Mouse (Mus musculus) heart, embryonic 10.5 days (tissue): ENCODE data around the gene Zmym4. TPM values are rescaled to one million over a fixed set of nuclear protein-coding genes. Genes with fewer than 3 reads are reported as not detected.

ENCODE experiments used
- DNase-seq: peaks from one replicate; pipeline ENCODE4 v3.0.0-alpha.2; 2017; ENCODE audit warnings: low spot score
- H3K27ac ChIP-seq: fragments of 300-500 bp; sonication (generic); 2 replicates; pipeline ENCODE4 v1.5.1; 2016; ENCODE audit warnings: mild to moderate bottlenecking
- H3K27me3 ChIP-seq: fragments of 300-500 bp; sonication (generic); 2 replicates; pipeline ENCODE4 v1.6.1; 2016; ENCODE audit warnings: mild to moderate bottlenecking; ENCODE audit not compliant: poor library complexity, insufficient read depth, severe bottlenecking
- H3K36me3 ChIP-seq: fragments of 300-500 bp; sonication (generic); 2 replicates; pipeline ENCODE4 v1.6.1; 2016; ENCODE audit warnings: mild to moderate bottlenecking, moderate library complexity
- H3K4me1 ChIP-seq: fragments of 300-500 bp; sonication (generic); 2 replicates; pipeline ENCODE4 v1.6.1; 2016; ENCODE audit warnings: mild to moderate bottlenecking
- H3K4me3 ChIP-seq: fragments of 300-500 bp; sonication (generic); 2 replicates; pipeline ENCODE4 v1.5.1; 2016; ENCODE audit warnings: mild to moderate bottlenecking, moderate library complexity
- H3K9me3 ChIP-seq: fragments of 300-500 bp; sonication (generic); 2 replicates; pipeline ENCODE4 v1.6.1; 2016; ENCODE audit warnings: mild to moderate bottlenecking, moderate library complexity
- WGBS: fragments of 180-500 bp; shearing (Covaris S2); methylation state at CpG from one replicate; pipeline ENCODE4 v1.1.7; 2016; 5-methylcytosine and 5-hydroxymethylcytosine counted together
- polyA plus RNA-seq: library from polyadenylated mRNA; unstranded; fragments of >200 nt; fragmentation: Nextera tagmentation; extraction: Ambion mirVana; gene quantifications from 2 replicates; pipeline ENCODE4 v1.2.1, GENCODE M21; 2016

Zmym4 gene
- polyA plus RNA-seq, 1 experiment from 2014 or later = 16.3 TPM

DNA sequence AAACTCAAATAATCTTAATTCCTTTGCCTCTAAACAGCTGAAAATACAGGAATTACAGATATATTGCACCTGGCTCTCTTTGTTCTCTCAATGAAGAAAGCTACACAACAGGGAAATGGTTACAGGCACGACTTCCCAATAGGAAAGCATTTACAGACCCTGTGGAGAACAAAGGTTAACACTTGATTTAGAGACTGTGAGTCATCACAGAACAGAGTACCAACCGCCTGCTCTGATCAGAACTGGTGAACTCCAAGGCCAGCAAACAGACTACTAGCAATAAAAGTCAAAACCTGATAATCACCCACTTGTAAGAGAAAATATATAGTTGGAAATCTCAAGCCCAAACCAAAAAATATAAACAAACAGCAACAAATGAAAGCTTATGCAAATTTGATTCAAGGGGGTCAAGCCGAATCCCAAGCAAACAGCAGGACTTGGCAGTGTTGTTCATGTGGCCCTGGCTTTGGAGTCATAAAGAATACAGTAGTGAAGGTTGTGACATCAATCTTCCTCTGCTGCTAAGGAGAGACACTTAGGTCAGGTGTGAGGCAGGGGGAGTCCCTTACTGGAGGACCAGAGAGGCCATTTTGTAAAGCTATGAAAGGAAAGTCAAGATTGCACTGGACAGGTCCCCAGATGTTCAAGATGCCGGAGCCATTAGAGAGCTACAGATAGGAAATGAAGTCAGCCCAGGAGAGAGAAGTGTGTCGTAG, 88.2 kb downstream of the Zmym4 start:
- H3K36me3 ChIP-seq = peaks cover 68% of the 10 kb centered on the region
- WGBS = 80% methylated on average over 5 of the region's 5 CpGs

DNA sequence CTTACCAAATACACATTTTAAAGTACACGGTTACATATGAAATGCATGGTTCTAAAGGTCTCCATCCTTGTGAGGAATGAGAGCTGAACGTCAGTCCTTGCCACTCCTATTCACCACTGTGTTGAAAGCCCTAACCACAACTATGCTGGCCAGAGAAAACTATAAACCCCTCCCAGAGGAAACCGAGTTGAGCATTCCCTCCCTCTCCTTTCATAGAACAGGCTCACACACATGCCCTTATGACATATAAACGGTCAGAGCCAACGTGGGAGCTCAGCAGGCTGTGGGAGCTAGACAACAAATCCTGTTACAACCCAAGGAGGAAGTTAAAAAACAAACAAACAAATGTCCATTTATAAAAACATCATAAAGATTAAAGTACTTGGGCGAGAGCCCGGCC, 95.2 kb downstream of the Zmym4 start:
- H3K36me3 ChIP-seq = peaks cover 57% of the 10 kb centered on the region
- H3K4me3 ChIP-seq = no peak overlapping the region
- no peaks in the 10 kb centered on the region for H3K4me1 ChIP-seq
- H3K27me3 ChIP-seq = no peaks in the 10 kb centered on the region
- DNase-seq = no peak
- H3K27ac ChIP-seq = no peak overlapping the region
- WGBS = 86% methylated on average over 7 of the region's 7 CpGs
- no peaks in the 10 kb centered on the region for H3K9me3 ChIP-seq

More for the DNA sequence above, 88.2 kb downstream of the Zmym4 start:
- Histone ChIP-seq H3K27me3 (no peaks in the 10 kb centered on the region), H3K4me3 (no peak overlapping the region), H3K27ac (no peak overlapping the region), H3K9me3 (no peaks in the 10 kb centered on the region), H3K4me1 (no peaks in the 10 kb centered on the region)
- DNase-seq = no peak

DNA sequence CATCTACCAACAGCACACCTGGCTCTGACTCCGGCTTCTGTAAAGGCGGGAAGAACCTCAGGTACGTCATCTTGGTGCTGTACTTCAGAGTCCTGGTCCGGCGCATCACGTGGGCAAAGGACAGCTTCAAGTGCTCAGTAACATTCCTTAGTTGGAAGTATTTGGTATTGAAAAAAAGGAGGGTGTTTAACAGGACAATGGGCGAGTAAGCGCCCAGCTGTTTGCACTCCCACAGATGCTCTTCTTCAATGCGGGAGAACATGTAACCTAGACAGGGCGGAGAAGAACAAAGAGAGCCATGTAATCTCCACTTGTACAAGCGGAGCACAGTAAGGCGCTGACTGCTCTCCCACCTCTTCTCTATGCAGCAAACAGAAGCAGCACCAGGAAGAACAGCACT, 99.2 kb downstream of the Zmym4 start:
- H3K9me3 ChIP-seq = no peaks in the 10 kb centered on the region
- no peaks in the 10 kb centered on the region for H3K4me1 ChIP-seq
- WGBS = 94% methylated on average over 12 of the region's 12 CpGs
- no peaks in the 10 kb centered on the region for H3K27me3 ChIP-seq
- peaks cover 61% of the 10 kb centered on the region for H3K36me3 ChIP-seq
- H3K27ac ChIP-seq = no peak overlapping the region
- no peak overlapping the region for H3K4me3 ChIP-seq
- DNase-seq = no peak

DNA sequence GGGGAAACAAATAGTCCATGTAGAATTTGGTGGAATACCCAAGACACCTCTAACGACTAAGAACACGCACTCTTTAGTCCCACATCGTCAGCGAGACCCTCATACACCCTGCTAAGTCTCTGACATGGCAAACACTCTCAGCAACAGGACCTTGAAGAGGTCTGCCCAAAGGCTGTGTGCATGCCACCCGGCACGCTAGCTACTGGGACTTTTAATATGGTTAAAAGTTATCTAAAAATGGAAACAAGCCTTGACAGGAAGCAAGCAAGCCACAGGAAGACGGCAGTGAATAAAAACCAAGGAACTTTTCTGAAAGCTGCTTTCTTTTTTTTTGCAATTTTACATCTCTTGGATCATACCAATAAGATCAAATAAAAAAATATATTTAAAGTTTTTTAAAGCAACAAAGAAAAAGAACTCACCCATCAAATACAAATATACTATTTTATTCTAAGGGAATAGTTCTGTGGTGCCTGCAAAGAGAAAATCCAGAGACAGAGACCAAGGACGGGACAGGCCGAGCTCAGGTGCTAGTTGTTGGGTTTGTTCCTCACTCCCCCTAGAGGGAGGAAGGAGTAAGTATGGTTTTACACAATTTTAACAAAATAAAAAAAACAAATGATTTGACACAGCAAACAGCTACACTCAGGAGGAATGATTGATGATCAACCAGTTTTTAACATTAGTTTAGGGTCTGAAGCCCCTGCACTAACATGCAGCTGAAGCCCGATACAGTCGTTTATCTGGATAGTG, 106.2 kb downstream of the Zmym4 start:
- peaks cover 69% of the 10 kb centered on the region for H3K36me3 ChIP-seq

DNA sequence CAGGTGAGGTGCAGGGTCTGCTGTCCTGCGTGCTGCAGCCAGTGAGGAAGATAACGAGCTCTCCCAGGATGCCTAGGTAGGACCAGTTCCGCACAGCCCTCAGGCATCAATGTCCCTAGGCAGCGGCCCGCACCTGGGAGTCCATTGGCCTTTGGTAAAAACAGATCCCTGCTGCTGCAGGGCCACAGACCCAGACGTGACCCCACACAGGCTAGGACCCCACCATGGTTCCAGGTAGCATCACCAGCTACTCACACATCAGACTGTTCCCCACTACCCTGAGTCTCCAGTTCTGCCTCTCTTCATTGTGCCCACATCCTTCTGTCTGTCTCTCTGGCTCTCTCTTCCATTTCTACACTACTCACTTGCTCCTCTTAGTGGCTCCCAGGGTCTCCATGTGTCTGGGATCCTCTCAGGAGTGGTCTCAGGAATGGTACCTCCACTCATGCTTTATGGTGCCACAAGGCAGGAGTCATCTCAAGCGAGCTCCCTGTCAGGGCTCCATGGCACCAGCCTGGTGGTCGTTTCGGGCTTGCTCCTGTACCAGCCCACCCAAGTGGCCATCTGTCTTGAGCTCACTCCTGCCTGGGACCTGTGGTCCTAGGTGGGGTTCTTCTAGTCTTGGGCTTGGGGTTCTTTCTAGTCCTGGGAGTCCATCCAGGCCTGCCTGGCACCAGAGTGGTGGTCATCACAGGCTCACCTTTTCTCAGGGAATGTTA, 107.5 kb downstream of the Zmym4 start:
- peaks cover 60% of the 10 kb centered on the region for H3K36me3 ChIP-seq
- H3K27ac ChIP-seq = no peak overlapping the region
- H3K9me3 ChIP-seq = no peaks in the 10 kb centered on the region
- H3K4me1 ChIP-seq = no peaks in the 10 kb centered on the region
- no peak overlapping the region for H3K4me3 ChIP-seq
- DNase-seq = no peak
- no peaks in the 10 kb centered on the region for H3K27me3 ChIP-seq
- 91% methylated on average over 9 of the region's 9 CpGs for WGBS

More for the DNA sequence above, 106.2 kb downstream of the Zmym4 start:
- Histone ChIP-seq H3K9me3 (no peaks in the 10 kb centered on the region), H3K27ac (no peak overlapping the region), H3K27me3 (no peaks in the 10 kb centered on the region), H3K4me1 (no peaks in the 10 kb centered on the region), H3K4me3 (no peak overlapping the region)
- no peak for DNase-seq
- WGBS = 84% methylated on average over 11 of the region's 11 CpGs

DNA sequence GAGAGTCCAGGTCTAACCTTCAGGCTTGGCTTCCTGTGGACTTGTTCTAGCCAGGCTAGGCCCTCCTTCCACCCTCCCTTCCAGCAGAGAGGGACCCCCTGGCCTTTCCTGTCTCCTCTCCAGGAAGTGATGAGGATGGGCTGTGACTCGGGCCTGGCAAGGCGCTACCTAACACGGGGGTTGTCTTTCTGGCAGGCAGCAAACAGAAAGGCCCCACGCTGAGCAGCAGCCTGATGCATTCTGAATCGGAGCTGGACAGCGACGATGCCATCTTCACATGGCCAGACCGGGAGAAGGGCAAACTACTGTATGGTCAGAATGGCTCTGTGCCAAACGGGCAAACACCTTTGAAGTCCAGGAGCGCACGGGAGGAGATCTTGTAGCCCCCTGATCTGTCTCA, 115.0 kb downstream of the Zmym4 start:
- peaks cover 26% of the 10 kb centered on the region for H3K4me1 ChIP-seq
- H3K9me3 ChIP-seq = no peaks in the 10 kb centered on the region
- 0 out of 2 replicates have a peak overlapping the region, but pooled peaks have one; percentile 3 for H3K27ac ChIP-seq
- WGBS = 64% methylated on average over 11 of the region's 11 CpGs
- no peak overlapping the region for H3K4me3 ChIP-seq
- H3K27me3 ChIP-seq = no peaks in the 10 kb centered on the region
- no peak for DNase-seq
- peaks cover 40% of the 10 kb centered on the region; the same call in 1 of the 2 replicates for H3K36me3 ChIP-seq

GRCm38 (mm10) chr4:126850778-126851080, 117.2 kb downstream of the Zmym4 start:
- Histone ChIP-seq H3K4me1 (peaks cover 26% of the 10 kb centered on the region), H3K4me3 (no peak overlapping the region), H3K27ac (peak overlapping the region; percentile 59; the same call in 1 of the 2 replicates), H3K9me3 (no peaks in the 10 kb centered on the region), H3K36me3 (peaks cover 58% of the 10 kb centered on the region), H3K27me3 (no peaks in the 10 kb centered on the region)
- WGBS = 48% methylated on average over 4 of the region's 4 CpGs
- DNase-seq = no peak

GRCm38 (mm10) chr4:126850019-126850777, 117.7 kb downstream of the Zmym4 start:
- Histone ChIP-seq H3K4me1 (peaks cover 26% of the 10 kb centered on the region), H3K27ac (peak overlapping the region; percentile 59; the same call in 1 of the 2 replicates), H3K27me3 (no peaks in the 10 kb centered on the region), H3K4me3 (no peak overlapping the region), H3K36me3 (peaks cover 58% of the 10 kb centered on the region), H3K9me3 (no peaks in the 10 kb centered on the region)
- no peak for DNase-seq
- WGBS = 64% methylated on average over 7 of the region's 7 CpGs

GRCm38 (mm10) chr4:126846971-126847370, 121.0 kb downstream of the Zmym4 start:
- no peak overlapping the region for H3K27ac ChIP-seq
- no peaks in the 10 kb centered on the region for H3K9me3 ChIP-seq
- 66% methylated on average over 7 of the region's 7 CpGs for WGBS
- peaks cover 16% of the 10 kb centered on the region for H3K4me1 ChIP-seq
- H3K4me3 ChIP-seq = no peak overlapping the region
- DNase-seq = no peak
- H3K27me3 ChIP-seq = no peaks in the 10 kb centered on the region
- H3K36me3 ChIP-seq = peaks cover 54% of the 10 kb centered on the region

- Histone ChIP-seq H3K4me3 (no peak overlapping the region), H3K27ac (no peak overlapping the region), H3K36me3 (peaks cover 63% of the 10 kb centered on the region), H3K27me3 (no peaks in the 10 kb centered on the region), H3K9me3 (no peaks in the 10 kb centered on the region), H3K4me1 (peaks cover 9% of the 10 kb centered on the region)
- no peak for DNase-seq
- WGBS = 66% methylated on average over 4 of the region's 4 CpGs
These were observed 122.3 kb downstream of the Zmym4 start for GRCm38 (mm10) chr4:126845664-126846063.

DNA sequence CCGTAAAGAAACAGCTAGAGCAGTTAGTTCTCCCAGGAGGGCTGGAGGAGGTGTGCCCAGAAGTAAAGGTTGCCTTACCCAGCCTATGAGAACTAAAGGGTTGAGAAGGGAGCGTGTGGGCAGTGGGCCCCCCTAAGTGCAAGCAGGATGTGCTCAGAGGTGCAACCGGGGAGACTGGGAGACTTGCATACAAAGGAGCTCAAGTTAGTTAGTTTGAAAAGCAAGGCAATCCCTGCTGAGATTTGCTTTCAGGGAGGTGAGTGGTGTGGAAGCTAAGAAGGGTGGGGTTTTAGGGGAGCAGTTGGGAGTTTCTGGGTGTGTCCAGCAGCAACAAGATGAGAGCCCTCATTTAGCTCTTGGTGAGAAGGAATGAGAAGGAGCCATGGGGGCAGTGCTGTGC, 125.0 kb downstream of the Zmym4 start:
- Histone ChIP-seq H3K4me3 (no peak overlapping the region), H3K27ac (no peak overlapping the region), H3K9me3 (no peaks in the 10 kb centered on the region), H3K27me3 (no peaks in the 10 kb centered on the region), H3K4me1 (0 out of 2 replicates have a peak, but pooled peaks cover 2% of the 10 kb centered on the region), H3K36me3 (peaks cover 59% of the 10 kb centered on the region)
- WGBS = 55% methylated on average over 3 of the region's 3 CpGs
- no peak for DNase-seq

DNA sequence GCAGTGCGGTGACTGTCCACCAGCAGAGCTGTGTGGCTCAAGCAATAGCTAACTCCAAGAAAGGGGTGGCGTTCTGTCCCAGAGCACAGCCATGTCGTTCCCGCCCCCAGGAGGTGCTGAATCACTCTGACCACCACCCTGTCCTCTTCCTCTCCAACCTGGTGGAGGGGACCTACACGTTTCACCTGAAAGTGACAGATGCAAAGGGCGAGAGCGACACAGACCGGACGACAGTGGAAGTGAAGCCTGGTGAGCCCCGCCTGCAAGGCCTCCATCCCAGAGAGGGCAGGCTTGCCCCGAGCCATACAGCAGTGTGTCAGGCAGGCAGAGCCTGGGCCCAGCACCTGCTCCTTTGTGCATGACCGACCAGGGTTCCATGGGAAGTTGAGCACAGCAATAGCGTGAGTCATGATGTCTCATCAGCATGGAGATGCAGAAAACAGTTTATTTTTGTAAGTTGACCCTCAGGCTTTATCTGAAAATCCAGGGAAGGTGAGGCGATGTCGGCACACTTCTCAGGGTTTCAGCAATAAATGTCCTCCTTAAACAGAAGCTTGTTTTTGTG, 126.9 kb downstream of the Zmym4 start:
- H3K9me3 ChIP-seq = no peaks in the 10 kb centered on the region
- H3K4me1 ChIP-seq = 0 out of 2 replicates have a peak, but pooled peaks cover 2% of the 10 kb centered on the region
- H3K27me3 ChIP-seq = no peaks in the 10 kb centered on the region
- 86% methylated on average over 15 of the region's 15 CpGs for WGBS
- peaks cover 53% of the 10 kb centered on the region for H3K36me3 ChIP-seq
- DNase-seq = no peak
- no peak overlapping the region for H3K4me3 ChIP-seq
- H3K27ac ChIP-seq = no peak overlapping the region
